Mouse (Mus musculus) MEL (cell line): ENCODE results near the gene Hoxc6.

Experiments
- BHLHE40 ChIP-seq: IDR thresholded peaks from 2 replicates; pipeline ENCODE4 v1.6.1; 2012; ENCODE audit warnings: low read depth, mild to moderate bottlenecking, inconsistent platforms, low read length, improper control_type of control experiment, borderline replicate concordance
- CTCF ChIP-seq, 3 experiments: IDR thresholded peaks in 2 of 3; conservative IDR thresholded peaks in 1 of 3; 2 replicates each; pipeline ENCODE4 v1.5.1; 2011 to 2012; ENCODE audit warnings: low read length in 3 of 3, low read depth in 2 of 3, mild to moderate bottlenecking in 2 of 3, improper control_type of control experiment in 1 of 3, inconsistent platforms in 1 of 3, mixed read lengths in 1 of 3, moderate library complexity in 1 of 3; ENCODE audit not compliant: control insufficient read depth in 1 of 3, insufficient read depth in 1 of 3, poor library complexity in 1 of 3, severe bottlenecking in 1 of 3
- GATA1 ChIP-seq: IDR thresholded peaks from 2 replicates; pipeline ENCODE4 v1.6.1; 2011; ENCODE audit warnings: low read depth, low read length, improper control_type of control experiment
- HCFC1 ChIP-seq: IDR thresholded peaks from 2 replicates; pipeline ENCODE4 v1.6.1; 2012; ENCODE audit warnings: low read depth, mild to moderate bottlenecking, inconsistent platforms, low read length, improper control_type of control experiment, moderate library complexity
- MAFK ChIP-seq: IDR thresholded peaks from 2 replicates; pipeline ENCODE4 v1.6.1; 2011; ENCODE audit warnings: low read depth, mild to moderate bottlenecking, low read length, improper control_type of control experiment, borderline replicate concordance
- MAX ChIP-seq: IDR thresholded peaks from 2 replicates; pipeline ENCODE4 v1.6.1; 2011; ENCODE audit warnings: low read length, improper control_type of control experiment
- MEF2A ChIP-seq: IDR thresholded peaks from 2 replicates; pipeline ENCODE4 v1.6.1; 2014; ENCODE audit warnings: low read depth, mild to moderate bottlenecking, inconsistent platforms, low read length, improper control_type of control experiment; ENCODE audit not compliant: poor library complexity, insufficient replicate concordance, severe bottlenecking; ENCODE audit errors: extremely low read depth
- MYB ChIP-seq: IDR thresholded peaks from 2 replicates; pipeline ENCODE4 v1.6.1; 2011; ENCODE audit warnings: mild to moderate bottlenecking, low read depth, low read length, improper control_type of control experiment
- POLR2A ChIP-seq, 2 experiments: IDR thresholded peaks; 2 replicates each; pipeline ENCODE4 v1.6.1; 2011 to 2012; ENCODE audit warnings: low read length in 2 of 2, mild to moderate bottlenecking in 2 of 2, control low read depth in 1 of 2, improper control_type of control experiment in 1 of 2, low read depth in 1 of 2, moderate library complexity in 1 of 2; ENCODE audit not compliant: control insufficient read depth in 1 of 2, insufficient read depth in 1 of 2, poor library complexity in 1 of 2
- POLR2AphosphoS5 ChIP-seq: IDR thresholded peaks from 2 replicates; pipeline ENCODE4 v1.6.1; 2012; ENCODE audit warnings: low read depth, borderline replicate concordance, mild to moderate bottlenecking, inconsistent platforms, low read length, moderate library complexity, mixed read lengths
- SMC3 ChIP-seq: IDR thresholded peaks from 2 replicates; pipeline ENCODE4 v1.6.1; 2011; ENCODE audit warnings: low read depth, low read length, improper control_type of control experiment
- TBP ChIP-seq: IDR thresholded peaks from 2 replicates; pipeline ENCODE4 v1.8.0; 2011; ENCODE audit warnings: low read depth, low read length, improper control_type of control experiment
- UBTF ChIP-seq: IDR thresholded peaks from 2 replicates; pipeline ENCODE4 v1.6.1; 2012; ENCODE audit warnings: low read depth, mild to moderate bottlenecking, inconsistent platforms, low read length, improper control_type of control experiment, moderate library complexity, borderline replicate concordance; ENCODE audit not compliant: insufficient read depth

DNA sequence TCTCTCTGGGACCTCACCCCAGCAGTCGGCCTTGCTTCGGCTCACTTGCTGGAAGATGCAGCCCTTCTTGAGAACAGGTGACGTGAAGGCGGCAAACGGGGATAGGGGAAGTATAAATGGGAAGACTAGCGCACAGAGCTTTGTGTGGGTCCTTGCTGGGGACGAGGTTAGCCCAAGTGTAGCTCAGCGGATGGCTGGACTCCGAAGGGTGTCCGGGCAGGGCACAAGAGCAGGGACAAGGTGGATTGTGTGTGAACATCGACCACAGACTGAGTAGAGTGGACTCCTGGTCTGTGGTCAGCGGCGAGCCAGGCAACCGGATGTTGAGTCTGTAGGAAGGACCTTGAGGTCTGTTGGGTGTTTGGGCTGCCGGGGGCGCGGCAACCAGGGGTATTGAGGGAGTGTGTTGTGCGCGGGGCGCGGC, 22.4 kb upstream of the Hoxc6 start:
- TF ChIP-seq TBP (peak; percentile 55; the same call in 1 of the 2 replicates), POLR2A (IDR thresholded peaks at IDR 0.05; ENCODE audit: control insufficient read depth in 1 of 2, insufficient read depth in 1 of 2, low read depth in 1 of 2, low read length in 2 of 2, poor library complexity in 1 of 2) (peak in 1 of 2 experiments; percentile 50; a peak in 1 of 4 replicates), MAX (no peak; the same call in 1 of the 2 replicates), SMC3 (no peak), HCFC1 (no peak; the same call in 1 of the 2 replicates), MYB (no peak), CTCF (IDR thresholded peaks at IDR 0.05 in 2 of 3, conservative IDR thresholded peaks at IDR 0.05 in 1 of 3; ENCODE audit: control insufficient read depth in 1 of 3, insufficient read depth in 1 of 3, low read depth in 2 of 3, low read length in 3 of 3, poor library complexity in 1 of 3, severe bottlenecking in 1 of 3) (no peak), GATA1 (no peak), UBTF (no peak), BHLHE40 (no peak), MEF2A (no peak), POLR2AphosphoS5 (no peak), MAFK (no peak)
